Mouse (Mus musculus) CD4-positive naive resting alpha-beta T cell, adult 57 days (primary cell): ENCODE measurements around the gene Pirb. TPM values are rescaled to one million over a fixed set of nuclear protein-coding genes. Genes with fewer than 3 reads are reported as not detected.

Source experiments
- total RNA-seq: library from RNA; stranded (reverse); gene quantifications from one replicate; pipeline ENCODE4 v1.2.4, GENCODE M21; 2023

The Pirb gene
- 3.1 TPM for total RNA-seq

GRCm38 (mm10) chr7:3720268-3720667 is at the start of gene Pirb:
Gene Pirb, minus strand, starts transcription at chr7:3720391.

GRCm38 (mm10) chr7:3703879-3704441 is 16.2 kb downstream of the Pirb start, which contains the start of gene Rps9:
Gene Rps9, plus strand, starts transcription at chr7:3703993.

DNA sequence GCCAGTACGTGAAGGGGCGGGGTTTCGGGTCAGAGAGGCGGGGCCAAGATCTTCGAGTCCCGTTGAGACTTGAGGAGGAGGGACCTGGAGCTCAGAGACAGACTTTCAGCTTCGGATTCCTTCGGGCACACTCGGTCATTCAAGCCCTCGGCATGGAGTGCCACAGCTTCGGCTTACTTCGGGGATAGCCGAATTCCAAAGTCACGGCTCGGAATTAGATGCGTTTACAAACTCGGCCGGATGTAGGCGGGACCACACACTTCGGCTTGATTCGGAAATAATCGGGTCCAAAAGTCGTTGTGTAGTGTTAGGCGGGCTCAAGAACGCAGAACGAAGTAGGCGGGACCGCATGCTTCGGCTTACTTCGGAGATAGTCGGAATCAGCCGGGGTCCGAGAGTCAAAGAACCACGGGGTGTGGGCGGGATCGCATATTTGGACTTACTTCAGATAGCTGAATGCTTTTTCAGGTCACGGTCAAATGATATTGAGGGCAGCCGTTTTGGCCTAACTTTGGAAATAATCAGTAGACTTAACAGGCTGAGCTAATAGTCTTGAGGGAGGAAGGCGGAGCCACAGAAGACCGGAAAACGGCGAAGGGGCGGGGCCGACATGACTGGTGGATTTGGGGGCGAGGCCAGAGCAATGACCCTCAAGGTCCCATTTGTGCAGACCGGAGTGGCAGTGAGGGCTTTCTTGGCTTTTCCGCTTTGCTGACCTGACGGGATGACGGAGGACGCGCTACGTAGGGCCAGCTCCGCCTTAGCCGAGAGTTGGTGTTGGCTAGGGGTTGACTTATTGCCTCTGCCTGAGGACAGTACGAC is 27.0 kb downstream of the Pirb start, which contains the start of gene Mboat7:
Gene Mboat7 (minus strand): TSS at position 537 of the 822 bp plus-strand sequence.

GRCm38 (mm10) chr7:3692382-3692986 is 27.7 kb downstream of the Pirb start, which contains the start of gene Tsen34:
Gene Tsen34, plus strand, starts transcription at chr7:3692863.

DNA sequence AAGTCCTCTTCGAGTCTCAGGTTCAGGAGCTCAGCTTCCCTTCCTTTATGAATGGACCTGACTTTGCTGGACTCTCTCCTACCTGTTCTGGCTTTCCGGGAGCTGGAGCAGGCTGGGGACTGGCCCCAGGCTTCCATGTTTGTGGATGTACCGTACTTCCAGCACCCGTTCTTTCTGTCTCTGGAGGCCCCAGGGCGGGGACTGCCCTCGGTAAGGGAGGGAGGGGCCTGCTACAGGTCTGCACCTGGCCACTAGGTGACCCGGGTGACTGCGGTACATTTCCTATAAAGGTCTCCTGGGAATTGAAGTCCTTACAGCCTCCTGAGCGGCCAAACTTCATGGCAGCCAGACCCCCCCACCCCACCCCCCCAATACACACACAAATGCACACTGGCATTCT is 42.8 kb downstream of the Pirb start, which contains the start of gene Tmc4:
Gene Tmc4 (minus strand): TSS at position 212 of the 400 bp plus-strand sequence.

DNA sequence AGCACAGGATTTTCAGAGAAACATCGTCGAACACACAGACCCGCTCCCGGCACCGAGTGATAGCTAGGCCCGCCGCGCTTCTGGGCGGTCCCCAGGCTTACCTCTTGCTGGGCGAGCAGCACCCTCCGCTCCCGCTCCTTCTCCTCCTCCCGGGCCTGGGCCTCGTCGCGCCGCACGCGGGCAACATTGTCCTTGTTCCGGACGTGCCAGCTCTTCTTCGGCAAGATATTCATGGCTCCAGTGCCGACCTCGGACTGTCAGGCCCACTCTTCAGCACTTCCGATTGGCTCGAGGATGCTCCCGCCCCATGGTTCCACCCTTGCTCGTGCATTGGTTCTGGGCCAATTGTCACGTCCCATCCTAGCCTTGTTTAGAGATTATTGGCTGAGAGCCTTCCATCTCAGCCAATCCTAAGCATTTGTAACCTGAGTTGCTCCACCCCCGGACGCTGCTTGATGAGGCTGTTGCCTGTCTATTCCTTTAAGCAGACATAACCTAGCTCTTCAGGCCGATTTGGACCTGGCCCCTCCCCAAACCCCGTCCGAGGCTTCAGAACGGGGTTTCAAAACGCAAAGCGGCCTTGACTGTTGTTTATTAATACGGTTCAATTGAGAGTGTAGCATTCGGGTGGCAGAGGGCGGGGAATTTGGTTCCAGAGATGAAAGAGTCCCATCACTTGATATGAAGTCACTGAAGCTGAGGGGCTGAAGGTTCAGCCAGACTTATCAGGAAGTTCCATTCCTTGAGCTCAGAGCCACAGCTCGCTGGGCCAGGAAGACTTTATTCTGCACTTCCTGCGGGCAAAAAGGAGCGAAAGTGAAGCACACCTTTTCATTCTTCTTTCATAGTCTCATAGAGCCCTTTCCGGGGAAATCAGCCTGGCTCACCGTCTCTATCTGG is 54.7 kb downstream of the Pirb start, which contains the start of gene Leng1:
Gene Leng1 (minus strand): TSS at position 626 of the 900 bp plus-strand sequence.

Other genes starting within 250 kb of the Pirb start
- gene Tarm1, start 217.8 kb downstream of the Pirb start, total RNA-seq = not detected
- gene Oscar, start 104.2 kb downstream of the Pirb start, total RNA-seq = not detected
- 346 TPM for gene Ndufa3, start 103.0 kb downstream of the Pirb start, total RNA-seq
- gene Tfpt, start 90.5 kb downstream of the Pirb start, total RNA-seq = 24.7 TPM
- gene Prpf31, start 90.4 kb downstream of the Pirb start, total RNA-seq = 57.1 TPM
- 115 TPM for gene Cnot3, start 75.1 kb downstream of the Pirb start, total RNA-seq
- 11.1 TPM for gene Leng1, start 54.6 kb downstream of the Pirb start, total RNA-seq
- 15.1 TPM for gene Tmc4, start 42.8 kb downstream of the Pirb start, total RNA-seq
- gene Tsen34, start 27.5 kb downstream of the Pirb start, total RNA-seq = 19.9 TPM
- 73.5 TPM for gene Mboat7, start 26.9 kb downstream of the Pirb start, total RNA-seq
- 2,564 TPM for gene Rps9, start 16.4 kb downstream of the Pirb start, total RNA-seq
- not detected for gene Gm15448, start 105.3 kb upstream of the Pirb start, total RNA-seq
- 0.30 TPM for gene Pira2, start 124.7 kb upstream of the Pirb start, total RNA-seq
- gene Gm14548, start 177.7 kb upstream of the Pirb start, total RNA-seq = 0.77 TPM
- 1.2 TPM for gene Lilra6, start 195.1 kb upstream of the Pirb start, total RNA-seq